Mouse (Mus musculus): Measurements from ENCODE around the gene Smarcc2. TPM values are rescaled to one million over a fixed set of nuclear protein-coding genes. Genes with fewer than 3 reads are reported as not detected.

The Smarcc2 gene
- polyA plus RNA-seq, 1 experiment from 2014 or later: 57.1 TPM

DNA sequence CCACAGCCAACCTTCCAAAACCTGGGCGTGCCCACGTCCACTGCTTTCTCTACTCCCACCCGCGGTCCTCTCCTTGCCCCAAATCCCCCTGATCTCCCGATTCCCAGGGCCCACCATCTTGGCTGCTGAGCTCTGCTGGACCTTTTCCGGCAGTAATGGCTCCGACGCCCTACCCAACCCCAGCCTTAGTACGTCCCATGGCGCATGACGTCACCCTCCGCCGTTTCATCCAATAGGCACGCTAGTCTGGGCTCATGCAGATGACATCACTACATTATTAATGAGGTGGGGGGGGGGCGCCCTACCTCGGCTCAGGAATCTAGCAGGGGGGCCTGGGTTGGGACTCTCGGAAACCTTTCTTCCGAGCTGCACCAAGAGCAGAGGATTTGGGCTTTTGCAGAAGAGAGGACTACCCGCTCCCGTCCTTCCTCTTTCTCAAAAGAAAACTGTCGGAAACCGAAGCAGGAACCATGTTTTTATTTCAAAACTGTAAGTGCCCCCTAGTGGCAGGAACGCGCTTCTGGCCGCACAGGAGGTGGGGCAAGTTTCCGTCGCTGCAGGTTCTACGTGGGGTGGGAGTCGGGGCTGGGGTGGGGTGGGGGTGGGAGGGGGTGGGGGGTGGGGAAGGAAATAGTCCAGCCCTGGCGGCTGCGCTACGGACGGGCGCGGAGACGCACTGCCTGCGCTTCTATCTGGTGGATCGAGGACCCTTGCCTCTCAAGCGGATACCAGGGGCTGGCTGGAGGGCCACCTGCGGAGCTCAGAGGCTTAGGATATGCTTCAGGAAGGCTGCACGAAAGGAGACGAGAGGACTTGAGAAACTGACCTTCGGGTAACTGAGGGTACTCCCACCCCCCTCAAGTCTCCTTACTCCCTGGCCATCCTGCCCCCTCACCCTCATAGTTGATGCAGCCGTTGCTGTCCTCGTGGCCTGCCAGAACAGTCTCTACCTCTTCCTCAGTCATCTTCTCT is 34.9 kb downstream of the Smarcc2 start, which contains the start of gene Myl6:
Myl6 (minus strand) TSS at position 451 of the 972 bp plus-strand sequence.
- peak; percentile 86 for ATAC-seq (ENCODE audit: extremely low read depth, insufficient number of reproducible peaks, low FRiP score, low TSS enrichment)
- H3K4me1 ChIP-seq: peaks cover 74% of the 10 kb centered on the region
- no peaks in the 10 kb centered on the region for H3K9me3 ChIP-seq
- H3K9ac ChIP-seq: peak within 1 kb of the TSS; percentile 92
- H3K4me2 ChIP-seq: peak within 1 kb of the TSS; percentile 91
- H3K27ac ChIP-seq (replicated peaks): peak within 1 kb of the TSS; percentile 99
- H3K4me3 ChIP-seq: peak within 1 kb of the TSS; percentile 69
- H3K27me3 ChIP-seq (replicated peaks): no peaks in the 10 kb centered on the region
- under 1% methylated on average over 45 of the region's 45 CpGs for WGBS
- H3K36me3 ChIP-seq: peaks cover 35% of the 10 kb centered on the region

- H3K27ac ChIP-seq (replicated peaks): peak overlapping the region; percentile 99
- no peak for ATAC-seq (ENCODE audit: extremely low read depth, insufficient number of reproducible peaks, low FRiP score, low TSS enrichment)
- H3K4me2 ChIP-seq: peak overlapping the region; percentile 91
- WGBS: 47% methylated on average over 11 of the region's 11 CpGs
- H3K9ac ChIP-seq: peak overlapping the region; percentile 92
- no peaks in the 10 kb centered on the region for H3K9me3 ChIP-seq
- peaks cover 71% of the 10 kb centered on the region for H3K4me1 ChIP-seq
- peaks cover 27% of the 10 kb centered on the region for H3K36me3 ChIP-seq
- H3K4me3 ChIP-seq: peak overlapping the region; percentile 69
- H3K27me3 ChIP-seq (replicated peaks): no peaks in the 10 kb centered on the region
Observed at GRCm38 (mm10) chr10:128494667-128495245, 35.7 kb downstream of the Smarcc2 start.

DNA sequence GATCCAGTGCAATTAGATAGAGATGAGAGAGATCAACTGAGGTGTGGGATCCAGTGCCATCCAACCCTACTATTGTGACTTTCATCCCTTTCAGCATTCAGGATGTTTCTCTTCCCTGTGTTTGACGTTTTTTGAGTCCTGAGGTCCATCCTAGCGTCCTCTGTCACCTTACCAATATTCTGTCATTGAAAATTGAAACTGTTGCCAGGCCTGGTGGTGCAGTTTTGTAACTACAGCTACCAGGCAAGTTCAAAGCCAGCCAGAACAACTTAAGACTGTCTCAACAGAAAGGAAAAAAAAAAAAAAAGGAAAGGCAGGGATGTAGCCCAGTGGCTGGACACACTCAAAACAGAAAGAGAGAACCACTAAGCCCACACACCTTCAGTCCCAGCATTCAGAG is 36.2 kb downstream of the Smarcc2 start:
- Histone ChIP-seq H3K4me2 (peak overlapping the region; percentile 91), H3K27ac (replicated peaks) (peak overlapping the region; percentile 99), H3K4me1 (peaks cover 68% of the 10 kb centered on the region), H3K36me3 (peaks cover 22% of the 10 kb centered on the region), H3K9ac (peak overlapping the region; percentile 92), H3K27me3 (replicated peaks) (no peaks in the 10 kb centered on the region), H3K9me3 (no peaks in the 10 kb centered on the region), H3K4me3 (peak overlapping the region; percentile 69)
- no peak for ATAC-seq (ENCODE audit: extremely low read depth, insufficient number of reproducible peaks, low FRiP score, low TSS enrichment)
- 83% methylated on average over 2 of the region's 2 CpGs for WGBS

GRCm38 (mm10) chr10:128495903-128496302 is 36.9 kb downstream of the Smarcc2 start:
- Histone ChIP-seq H3K4me2 (no peak overlapping the region), H3K27me3 (replicated peaks) (no peaks in the 10 kb centered on the region), H3K4me1 (peaks cover 62% of the 10 kb centered on the region), H3K27ac (replicated peaks) (peak overlapping the region; percentile 51; the same call in 1 of the 2 replicates), H3K4me3 (no peak overlapping the region), H3K9ac (peak overlapping the region; percentile 26), H3K36me3 (peaks cover 16% of the 10 kb centered on the region), H3K9me3 (no peaks in the 10 kb centered on the region)
- WGBS: 70% methylated on average over 4 of the region's 4 CpGs
- ATAC-seq (ENCODE audit: extremely low read depth, insufficient number of reproducible peaks, low FRiP score, low TSS enrichment): no peak

DNA sequence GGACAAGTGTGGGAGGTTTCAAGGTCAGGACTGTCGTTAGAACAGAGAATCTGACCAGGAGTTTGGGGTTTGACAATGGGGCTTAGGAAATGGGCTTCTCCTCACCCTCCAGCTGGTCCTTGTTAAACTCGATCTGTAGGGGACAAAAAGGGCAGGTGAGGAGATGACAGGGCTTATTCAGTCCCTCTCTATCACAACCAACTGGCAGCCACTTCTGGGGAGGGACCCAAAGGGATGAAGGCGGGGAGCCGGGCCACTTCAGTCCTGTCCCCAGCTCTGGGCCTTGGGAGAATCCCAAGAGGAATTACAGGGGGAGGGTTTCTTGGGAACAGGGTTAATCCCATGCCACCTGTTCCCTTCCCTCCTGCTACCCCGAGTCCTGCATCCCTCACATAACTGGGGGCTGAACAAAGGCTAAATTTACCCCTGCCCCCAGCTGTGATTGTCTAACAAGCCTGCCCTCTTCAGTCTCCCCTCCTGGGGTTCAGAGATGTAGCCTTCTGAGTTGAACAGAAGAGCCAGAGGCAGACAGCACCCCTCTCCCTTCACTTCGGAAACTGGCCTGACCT is 37.5 kb downstream of the Smarcc2 start:
- Histone ChIP-seq H3K4me2 (no peak overlapping the region), H3K27me3 (replicated peaks) (no peaks in the 10 kb centered on the region), H3K9me3 (no peaks in the 10 kb centered on the region), H3K4me1 (peaks cover 55% of the 10 kb centered on the region), H3K4me3 (no peak overlapping the region), H3K27ac (replicated peaks) (peak overlapping the region; percentile 51; the same call in 1 of the 2 replicates), H3K36me3 (peaks cover 9% of the 10 kb centered on the region), H3K9ac (peak overlapping the region; percentile 26)
- WGBS: 30% methylated on average over 6 of the region's 6 CpGs
- no peak for ATAC-seq (ENCODE audit: extremely low read depth, insufficient number of reproducible peaks, low FRiP score, low TSS enrichment)

GRCm38 (mm10) chr10:128497134-128497737 is 38.2 kb downstream of the Smarcc2 start:
- Histone ChIP-seq H3K4me1 (peaks cover 49% of the 10 kb centered on the region), H3K9me3 (no peaks in the 10 kb centered on the region), H3K27me3 (replicated peaks) (no peaks in the 10 kb centered on the region), H3K36me3 (peaks cover 3% of the 10 kb centered on the region), H3K4me2 (no peak overlapping the region), H3K9ac (peak overlapping the region; percentile 33), H3K4me3 (no peak overlapping the region), H3K27ac (replicated peaks) (no peak overlapping the region)
- 37% methylated on average over 6 of the region's 6 CpGs for WGBS
- ATAC-seq (ENCODE audit: extremely low read depth, insufficient number of reproducible peaks, low FRiP score, low TSS enrichment): no peak

DNA sequence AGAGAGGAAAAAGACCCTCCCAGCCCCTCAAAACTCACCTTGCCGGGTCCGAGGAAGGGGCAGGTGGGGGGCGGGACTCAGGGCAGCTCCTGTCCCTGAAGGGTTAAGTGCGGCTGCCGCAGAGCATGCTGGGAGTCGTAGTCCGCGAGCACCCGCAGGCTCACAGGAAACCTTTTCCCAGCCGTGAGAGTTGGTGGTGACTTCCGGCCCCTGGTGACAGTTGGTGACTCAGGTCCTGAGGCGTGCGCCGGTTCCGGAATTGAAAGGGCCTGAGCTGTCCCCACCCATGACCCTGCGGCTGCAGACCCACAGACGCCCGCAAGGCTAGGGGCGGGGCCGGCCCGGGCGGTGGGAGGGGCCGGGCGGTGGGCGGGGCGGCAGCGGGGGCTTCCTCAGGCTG is 39.5 kb downstream of the Smarcc2 start, which contains the start of gene Myl6b:
Myl6b (minus strand) TSS at position 96 of the 400 bp plus-strand sequence.
- Histone ChIP-seq H3K27ac (replicated peaks) (peak within 1 kb of the TSS; percentile 93), H3K4me1 (peaks cover 48% of the 10 kb centered on the region), H3K9ac (peak within 1 kb of the TSS; percentile 87), H3K9me3 (no peaks in the 10 kb centered on the region), H3K4me3 (peak within 1 kb of the TSS; percentile 68), H3K36me3 (no peaks in the 10 kb centered on the region), H3K4me2 (peak within 1 kb of the TSS; percentile 82), H3K27me3 (replicated peaks) (no peaks in the 10 kb centered on the region)
- peak; percentile 92 for ATAC-seq (ENCODE audit: extremely low read depth, insufficient number of reproducible peaks, low FRiP score, low TSS enrichment)
- under 1% methylated on average over 27 of the region's 27 CpGs for WGBS

GRCm38 (mm10) chr10:128499116-128499671 is 40.1 kb downstream of the Smarcc2 start:
- peak overlapping the region; percentile 68 for H3K4me3 ChIP-seq
- WGBS: 1% methylated on average over 21 of the region's 21 CpGs
- no peak; the same call in 1 of the 2 replicates for ATAC-seq (ENCODE audit: extremely low read depth, insufficient number of reproducible peaks, low FRiP score, low TSS enrichment)

DNA sequence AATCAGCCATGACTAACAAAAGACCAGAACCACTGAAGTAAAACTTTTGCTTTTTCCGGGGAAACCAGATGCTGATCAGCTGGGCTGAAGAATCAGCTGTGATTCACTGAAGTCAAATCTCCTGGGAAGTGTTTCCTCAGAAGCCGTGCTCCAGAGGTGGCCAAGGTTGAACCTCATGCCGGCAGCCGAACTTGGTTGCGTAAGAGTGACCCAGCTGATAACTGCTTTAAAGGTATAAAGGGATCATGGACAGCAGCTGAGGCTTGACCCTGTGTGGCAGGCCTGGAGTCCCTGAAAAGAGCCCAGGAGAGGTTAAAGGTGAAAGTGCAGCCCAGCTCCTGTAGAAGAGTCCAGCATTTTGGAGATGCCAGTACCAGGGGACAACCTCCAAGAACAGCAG is 43.3 kb downstream of the Smarcc2 start:
- 70% methylated on average over 5 of the region's 5 CpGs for WGBS
- Histone ChIP-seq H3K4me2 (no peak overlapping the region), H3K4me3 (no peak overlapping the region), H3K9ac (no peak overlapping the region), H3K36me3 (peaks cover 2% of the 10 kb centered on the region; the same call in 1 of the 2 replicates), H3K9me3 (no peaks in the 10 kb centered on the region), H3K4me1 (peaks cover 30% of the 10 kb centered on the region), H3K27ac (replicated peaks) (no peak overlapping the region), H3K27me3 (replicated peaks) (no peaks in the 10 kb centered on the region)
- ATAC-seq (ENCODE audit: extremely low read depth, insufficient number of reproducible peaks, low FRiP score, low TSS enrichment): no peak

More at GRCm38 (mm10) chr10:128499116-128499671, 40.1 kb downstream of the Smarcc2 start:
- H3K27ac ChIP-seq (replicated peaks): peak overlapping the region; percentile 93
- H3K4me1 ChIP-seq: peaks cover 50% of the 10 kb centered on the region
- no peaks in the 10 kb centered on the region for H3K9me3 ChIP-seq
- no peaks in the 10 kb centered on the region for H3K36me3 ChIP-seq
- peak overlapping the region; percentile 82 for H3K4me2 ChIP-seq
- no peaks in the 10 kb centered on the region for H3K27me3 ChIP-seq (replicated peaks)
- peak overlapping the region; percentile 87 for H3K9ac ChIP-seq

GRCm38 (mm10) chr10:128503532-128503931 is 44.5 kb downstream of the Smarcc2 start:
- Histone ChIP-seq H3K27me3 (replicated peaks) (no peaks in the 10 kb centered on the region), H3K4me2 (no peak overlapping the region), H3K9me3 (no peaks in the 10 kb centered on the region), H3K36me3 (peaks cover 2% of the 10 kb centered on the region; the same call in 1 of the 2 replicates), H3K4me3 (no peak overlapping the region), H3K4me1 (peaks cover 21% of the 10 kb centered on the region), H3K9ac (no peak overlapping the region), H3K27ac (replicated peaks) (no peak overlapping the region)
- 73% methylated on average over 8 of the region's 8 CpGs for WGBS
- no peak for ATAC-seq (ENCODE audit: extremely low read depth, insufficient number of reproducible peaks, low FRiP score, low TSS enrichment)
